Mouse (Mus musculus) embryo, embryonic 11.5 days (tissue): ENCODE results near the gene Lsm3.

ENCODE experiments used
- DNase-seq: peaks from one replicate; pipeline ENCODE4 v3.0.0-alpha.2; 2012; ENCODE audit warnings: low read depth, low spot score

Gene Lsm3

DNA sequence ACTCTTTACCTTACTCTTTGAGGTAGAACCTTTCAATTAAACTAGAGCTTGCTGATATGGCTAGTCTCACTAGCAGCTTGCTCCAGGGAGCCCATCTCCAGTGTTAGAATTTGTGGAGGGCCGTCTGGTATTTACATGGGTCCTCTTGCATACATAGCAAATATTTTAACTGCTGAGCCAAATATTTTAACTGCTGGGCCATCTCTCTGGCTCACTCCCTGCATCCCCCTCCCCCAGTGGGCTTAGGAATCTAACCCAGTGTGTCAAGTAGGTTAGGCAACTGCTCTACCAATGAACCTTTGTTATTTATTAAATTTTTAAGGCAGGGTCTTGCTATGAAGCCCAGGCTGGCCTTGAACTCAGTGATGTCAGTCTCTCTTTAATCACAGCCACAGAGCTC, 42.8 kb downstream of the Lsm3 start:
- DNase-seq: no peak

GRCm38 (mm10) chr6:91559371-91559770, 43.6 kb downstream of the Lsm3 start:
- DNase-seq: no peak

GRCm38 (mm10) chr6:91560186-91560585, 44.5 kb downstream of the Lsm3 start:
- no peak for DNase-seq

DNA sequence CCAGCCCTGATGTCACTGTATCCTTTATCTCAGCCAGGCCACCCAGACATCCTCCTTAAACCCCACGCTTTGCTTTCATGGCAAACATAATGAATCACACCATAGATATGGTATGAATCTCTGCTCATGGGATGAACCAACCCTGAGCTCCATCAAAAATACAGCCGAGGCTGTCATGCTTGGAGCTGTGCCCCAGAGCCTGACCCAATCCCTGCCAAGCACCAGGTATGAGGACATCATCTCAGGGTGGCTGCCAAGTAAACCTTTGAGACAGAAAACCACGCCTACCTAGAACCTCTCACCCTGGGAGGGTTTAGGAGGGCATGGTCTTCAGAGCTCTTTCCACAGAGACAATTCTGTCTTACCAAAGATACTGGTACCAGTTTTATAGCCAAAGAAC, 47.3 kb downstream of the Lsm3 start:
- DNase-seq: no peak

GRCm38 (mm10) chr6:91566407-91566806, 50.7 kb downstream of the Lsm3 start:
- DNase-seq: no peak
